Mouse (Mus musculus): ENCODE results near the gene Zp1. TPM values are rescaled to one million over a fixed set of nuclear protein-coding genes. Genes with fewer than 3 reads are reported as not detected.

Gene Zp1
- polyA plus RNA-seq, 1 experiment from 2014 or later, result not detected

GRCm38 (mm10) chr19:10930641-10931040, 10.2 kb upstream of the Zp1 start:
- Histone ChIP-seq H3K4me2 (ENCODE audit: low read depth, low read length) (no peak overlapping the region), H3K4me3 (ENCODE audit: low read length) (no peak overlapping the region), H3K36me3 (ENCODE audit: control insufficient read depth, insufficient read depth, low read length) (no peaks in the 10 kb centered on the region), H3K9me3 (ENCODE audit: control insufficient read depth, low read length) (no peaks in the 10 kb centered on the region), H3K9ac (ENCODE audit: low read depth, low read length) (no peak overlapping the region), H3K27me3 (replicated peaks; ENCODE audit: control insufficient read depth, insufficient read depth, low read length) (no peaks in the 10 kb centered on the region), H3K27ac (ENCODE audit: low read length) (no peak overlapping the region), H3K4me1 (ENCODE audit: control insufficient read depth, insufficient read depth, low read length) (peaks cover 6% of the 10 kb centered on the region; the same call in 1 of the 2 replicates)
- 69% methylated on average over 2 of the region's 2 CpGs for WGBS
- ATAC-seq, result no peak

GRCm38 (mm10) chr19:10926666-10927065, 6.2 kb upstream of the Zp1 start:
- Histone ChIP-seq H3K27me3 (replicated peaks; ENCODE audit: control insufficient read depth, insufficient read depth, low read length) (no peaks in the 10 kb centered on the region), H3K27ac (ENCODE audit: low read length) (peak overlapping the region; percentile 10; the same call in 1 of the 2 replicates), H3K4me1 (ENCODE audit: control insufficient read depth, insufficient read depth, low read length) (peaks cover 6% of the 10 kb centered on the region; the same call in 1 of the 2 replicates), H3K9me3 (ENCODE audit: control insufficient read depth, low read length) (no peaks in the 10 kb centered on the region), H3K4me2 (ENCODE audit: low read depth, low read length) (no peak overlapping the region), H3K4me3 (ENCODE audit: low read length) (no peak overlapping the region), H3K9ac (ENCODE audit: low read depth, low read length) (no peak overlapping the region), H3K36me3 (ENCODE audit: control insufficient read depth, insufficient read depth, low read length) (no peaks in the 10 kb centered on the region)
- WGBS, result 42% methylated on average over 4 of the region's 4 CpGs
- peak; percentile 51; the same call in 1 of the 2 replicates for ATAC-seq

- WGBS, result 26% methylated on average over 6 of the region's 6 CpGs
- Histone ChIP-seq H3K27me3 (replicated peaks; ENCODE audit: control insufficient read depth, insufficient read depth, low read length) (no peaks in the 10 kb centered on the region), H3K36me3 (ENCODE audit: control insufficient read depth, insufficient read depth, low read length) (no peaks in the 10 kb centered on the region), H3K4me1 (ENCODE audit: control insufficient read depth, insufficient read depth, low read length) (peaks cover 6% of the 10 kb centered on the region; the same call in 1 of the 2 replicates), H3K4me3 (ENCODE audit: low read length) (no peak overlapping the region), H3K4me2 (ENCODE audit: low read depth, low read length) (no peak overlapping the region), H3K27ac (ENCODE audit: low read length) (peak overlapping the region; percentile 41), H3K9ac (ENCODE audit: low read depth, low read length) (peak overlapping the region; percentile 14; the same call in 1 of the 2 replicates), H3K9me3 (ENCODE audit: control insufficient read depth, low read length) (no peaks in the 10 kb centered on the region)
- peak; percentile 76 for ATAC-seq
These were observed 5.7 kb upstream of the Zp1 start for GRCm38 (mm10) chr19:10926123-10926621.

- WGBS, result 39% methylated on average over 4 of the region's 4 CpGs
- H3K9me3 ChIP-seq (ENCODE audit: control insufficient read depth, low read length), result no peaks in the 10 kb centered on the region
- no peak overlapping the region for H3K27ac ChIP-seq (ENCODE audit: low read length)
- no peak overlapping the region for H3K4me3 ChIP-seq (ENCODE audit: low read length)
- ATAC-seq, result no peak
- H3K27me3 ChIP-seq (replicated peaks; ENCODE audit: control insufficient read depth, insufficient read depth, low read length), result no peaks in the 10 kb centered on the region
- H3K4me2 ChIP-seq (ENCODE audit: low read depth, low read length), result no peak overlapping the region
- no peak overlapping the region for H3K9ac ChIP-seq (ENCODE audit: low read depth, low read length)
- H3K36me3 ChIP-seq (ENCODE audit: control insufficient read depth, insufficient read depth, low read length), result no peaks in the 10 kb centered on the region
- peaks cover 6% of the 10 kb centered on the region; the same call in 1 of the 2 replicates for H3K4me1 ChIP-seq (ENCODE audit: control insufficient read depth, insufficient read depth, low read length)
These were observed 3.8 kb upstream of the Zp1 start for GRCm38 (mm10) chr19:10924220-10924619.

- 70% methylated on average over 3 of the region's 3 CpGs for WGBS
- peaks cover under 1% of the 10 kb centered on the region; the same call in 1 of the 2 replicates for H3K4me1 ChIP-seq (ENCODE audit: control insufficient read depth, insufficient read depth, low read length)
- no peak for ATAC-seq
These were observed 626 bp upstream of the Zp1 start for GRCm38 (mm10) chr19:10921058-10921457.

GRCm38 (mm10) chr19:10918321-10918991, 2.0 kb downstream of the Zp1 start:
- H3K27me3 ChIP-seq (replicated peaks; ENCODE audit: control insufficient read depth, insufficient read depth, low read length), result no peaks in the 10 kb centered on the region
- no peaks in the 10 kb centered on the region for H3K36me3 ChIP-seq (ENCODE audit: control insufficient read depth, insufficient read depth, low read length)
- H3K4me1 ChIP-seq (ENCODE audit: control insufficient read depth, insufficient read depth, low read length), result no peaks in the 10 kb centered on the region
- H3K27ac ChIP-seq (ENCODE audit: low read length), result no peak overlapping the region
- no peaks in the 10 kb centered on the region for H3K9me3 ChIP-seq (ENCODE audit: control insufficient read depth, low read length)
- no peak; the same call in 1 of the 2 replicates for ATAC-seq
- WGBS, result 83% methylated on average over 10 of the region's 10 CpGs
- no peak overlapping the region for H3K4me2 ChIP-seq (ENCODE audit: low read depth, low read length)
- H3K4me3 ChIP-seq (ENCODE audit: low read length), result no peak overlapping the region
- no peak overlapping the region for H3K9ac ChIP-seq (ENCODE audit: low read depth, low read length)

More at GRCm38 (mm10) chr19:10921058-10921457, 626 bp upstream of the Zp1 start:
- Histone ChIP-seq H3K9me3 (ENCODE audit: control insufficient read depth, low read length) (no peaks in the 10 kb centered on the region), H3K4me2 (ENCODE audit: low read depth, low read length) (no peak overlapping the region), H3K36me3 (ENCODE audit: control insufficient read depth, insufficient read depth, low read length) (no peaks in the 10 kb centered on the region), H3K4me3 (ENCODE audit: low read length) (no peak overlapping the region), H3K9ac (ENCODE audit: low read depth, low read length) (no peak overlapping the region), H3K27ac (ENCODE audit: low read length) (no peak overlapping the region), H3K27me3 (replicated peaks; ENCODE audit: control insufficient read depth, insufficient read depth, low read length) (no peaks in the 10 kb centered on the region)

- no peaks in the 10 kb centered on the region for H3K27me3 ChIP-seq (replicated peaks; ENCODE audit: control insufficient read depth, insufficient read depth, low read length)
- H3K4me3 ChIP-seq (ENCODE audit: low read length), result no peak overlapping the region
- H3K4me1 ChIP-seq (ENCODE audit: control insufficient read depth, insufficient read depth, low read length), result peaks cover 2% of the 10 kb centered on the region; the same call in 1 of the 2 replicates
- WGBS, result 50% methylated on average over 5 of the region's 5 CpGs
- no peak overlapping the region for H3K9ac ChIP-seq (ENCODE audit: low read depth, low read length)
- H3K4me2 ChIP-seq (ENCODE audit: low read depth, low read length), result no peak overlapping the region
- H3K27ac ChIP-seq (ENCODE audit: low read length), result no peak overlapping the region
- no peaks in the 10 kb centered on the region for H3K36me3 ChIP-seq (ENCODE audit: control insufficient read depth, insufficient read depth, low read length)
- ATAC-seq, result no peak
- H3K9me3 ChIP-seq (ENCODE audit: control insufficient read depth, low read length), result no peaks in the 10 kb centered on the region
These were observed 3.9 kb downstream of the Zp1 start for GRCm38 (mm10) chr19:10916506-10916905.

- Histone ChIP-seq H3K4me2 (ENCODE audit: low read depth, low read length) (no peak overlapping the region), H3K9me3 (ENCODE audit: control insufficient read depth, low read length) (no peaks in the 10 kb centered on the region), H3K36me3 (ENCODE audit: control insufficient read depth, insufficient read depth, low read length) (no peaks in the 10 kb centered on the region), H3K4me3 (ENCODE audit: low read length) (no peak overlapping the region), H3K9ac (ENCODE audit: low read depth, low read length) (no peak overlapping the region), H3K27me3 (replicated peaks; ENCODE audit: control insufficient read depth, insufficient read depth, low read length) (no peaks in the 10 kb centered on the region), H3K4me1 (ENCODE audit: control insufficient read depth, insufficient read depth, low read length) (peaks cover 6% of the 10 kb centered on the region; the same call in 1 of the 2 replicates), H3K27ac (ENCODE audit: low read length) (no peak overlapping the region)
- 67% methylated on average over 2 of the region's 2 CpGs for WGBS
- no peak for ATAC-seq
These were observed 5.6 kb downstream of the Zp1 start for GRCm38 (mm10) chr19:10914870-10915269.

GRCm38 (mm10) chr19:10914291-10914690, 6.1 kb downstream of the Zp1 start:
- H3K9ac ChIP-seq (ENCODE audit: low read depth, low read length), result no peak overlapping the region

More at GRCm38 (mm10) chr19:10914291-10914690, 6.1 kb downstream of the Zp1 start:
- Histone ChIP-seq H3K27ac (ENCODE audit: low read length) (no peak overlapping the region), H3K36me3 (ENCODE audit: control insufficient read depth, insufficient read depth, low read length) (no peaks in the 10 kb centered on the region), H3K4me2 (ENCODE audit: low read depth, low read length) (no peak overlapping the region), H3K4me1 (ENCODE audit: control insufficient read depth, insufficient read depth, low read length) (peaks cover 9% of the 10 kb centered on the region; the same call in 1 of the 2 replicates), H3K9me3 (ENCODE audit: control insufficient read depth, low read length) (no peaks in the 10 kb centered on the region), H3K4me3 (ENCODE audit: low read length) (no peak overlapping the region), H3K27me3 (replicated peaks; ENCODE audit: control insufficient read depth, insufficient read depth, low read length) (no peaks in the 10 kb centered on the region)
- ATAC-seq, result no peak
- 58% methylated on average over 7 of the region's 7 CpGs for WGBS
